Comparison of ENCODE assay signal across 8 mouse cellular contexts in genomic region chr6:5752128-5752527, GRCm38 (mm10). TPM values are rescaled to one million over a fixed set of nuclear protein-coding genes. Genes with fewer than 3 reads are reported as not detected.
A peak's percentile ranks its signal among the peaks of the same experiment; 100 is the strongest.
DNase-seq lines count a peak whose midpoint lies in the region.

No protein-coding gene starts in this region.

- peak; percentile 27 for DNase-seq in adrenal gland, postnatal 10 days
- DNase-seq in adrenal gland, adult 2 months: no peak
- DNase-seq in kidney, postnatal 14 days: peak; percentile 24
- DNase-seq in kidney, adult 18-20 months: no peak
- DNase-seq in frontal cortex, postnatal 25 days (ENCODE audit: low spot score in 2 of 2): peak; percentile 22 to 24
- DNase-seq in lung, postnatal 14 days: peak; percentile 20
- no peak for DNase-seq in spleen, postnatal 36 days (ENCODE audit: low spot score in 2 of 2)
- DNase-seq in urinary bladder, postnatal 14 days (ENCODE audit: low spot score): no peak

RNA-seq across cellular contexts. Expression of gene Dync1i1, which starts 26.7 kb away (rescaled TPM):
- total RNA-seq in adrenal gland, postnatal 10 days (2021): 1 to 10 TPM; 1.7 to 1.8 TPM
- 1 to 10 TPM; 1.6 to 1.8 TPM for total RNA-seq in adrenal gland, adult 2 months (2021)
- 1.4 and 1.7 TPM in 2 replicates for polyA plus RNA-seq in adrenal gland, adult 2 months (2012; rRNA removed)

Comparison
In these comparisons a context has a peak if more than half of its experiments do, and no peak if none do; other contexts are left out.
1. DNase-seq: peak in adrenal gland, postnatal 10 days (single experiment), kidney, postnatal 14 days (single experiment), frontal cortex, postnatal 25 days (2 of 2) and lung, postnatal 14 days (single experiment); none in adrenal gland, adult 2 months (single experiment), kidney, adult 18-20 months (single experiment), spleen, postnatal 36 days (0 of 2) and urinary bladder, postnatal 14 days (single experiment).